Mouse (Mus musculus) Patski (cell line): Measurements from ENCODE around the gene Gata2. TPM values are rescaled to one million over a fixed set of nuclear protein-coding genes. Genes with fewer than 3 reads are reported as not detected.

Source experiments
- ATAC-seq: fragments of 100-300 bp; one replicate; pipeline ENCODE4 v1.8.0; 2021
- CTCF ChIA-PET: fragments of 350-600 bp; sonication (Branson Sonifier 250); formaldehyde crosslinking; loops from one replicate; lab custom pipeline; 2022; ENCODE audit warnings: inconsistent platforms; lab: Charles Lee
- POLR2A ChIA-PET: fragments of 350-600 bp; sonication (Branson Sonifier 250); formaldehyde crosslinking; loops from one replicate; lab custom pipeline; 2022; ENCODE audit warnings: antibody characterized with exemption, inconsistent platforms; lab: Charles Lee
- DNase-seq: peaks from one replicate; pipeline ENCODE4 v3.0.0-alpha.2; 2011; ENCODE audit warnings: low read depth, low spot score
- H3K27me3 ChIP-seq: fragments of 371-371 bp; one replicate; pipeline ENCODE4 v1.5.1; 2021
- CTCF ChIP-seq: fragments of 100-300 bp; IDR thresholded peaks from one replicate; pipeline ENCODE4 v1.5.1; 2021
- in situ Hi-C: fragments of 300-500 bp; cut with MboI; formaldehyde crosslinking; loops from 3 replicates; pipeline ENCODE4 v1.11.1; 2018; ENCODE audit warnings: low pct_unique_long_range_greater_than_20kb, mixed read lengths
- polyA plus RNA-seq: library from polyadenylated mRNA; unstranded; gene quantifications from one replicate; pipeline ENCODE4 v1.2.3, GENCODE M21; 2021

Gene Gata2
- polyA plus RNA-seq, 1 experiment from 2014 or later = 6.2 TPM

- in situ Hi-C loops = loop anchor here (5.0 to 25.0 kb wide), 2 partner anchors 238 to 668 kb away; no protein-coding TSS in a partner anchor
- no peak for ATAC-seq
- H3K27me3 ChIP-seq = no peaks in the 10 kb centered on the region
- ChIA-PET CTCF (interaction anchor here (1.0 to 1.8 kb wide), 5 partner anchors 48 to 306 kb away, joined by 3 to 8 read pairs (median 4); no protein-coding TSS in a partner anchor), POLR2A (interaction anchor here (0.6 to 1.5 kb wide), 3 partner anchors 47 to 127 kb away, joined by 4 to 7 read pairs (median 4); no protein-coding TSS in a partner anchor)
- TF ChIP-seq CTCF = no peak
- DNase-seq = no peak
Observed at GRCm38 (mm10) chr6:88194053-88194977, 624 bp downstream of the Gata2 start.

DNA sequence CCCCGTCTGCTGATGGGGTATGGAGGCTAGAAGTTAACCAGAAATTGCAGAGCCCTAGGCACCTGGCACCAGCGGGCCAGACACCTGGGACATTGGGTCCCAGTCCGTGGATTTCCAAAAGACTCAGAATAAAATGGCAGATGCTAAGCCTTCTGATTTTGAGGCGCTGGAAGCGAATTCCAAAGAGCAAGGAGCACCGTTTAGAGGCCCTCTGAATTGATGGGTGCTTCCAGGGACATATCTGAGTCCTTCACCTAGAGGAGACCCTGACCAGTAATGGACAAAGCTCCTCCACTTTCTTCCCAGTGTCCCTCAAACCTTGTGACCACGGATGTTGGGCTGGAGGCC is 1.3 kb downstream of the Gata2 start:
- TF ChIP-seq CTCF = no peak
- ChIA-PET CTCF (interaction anchor here (1.7 kb wide), 1 partner anchor 47 kb away, joined by 5 read pairs; no protein-coding TSS in a partner anchor), POLR2A (no interaction called here)
- no peak for ATAC-seq
- no peak for DNase-seq
- H3K27me3 ChIP-seq = no peaks in the 10 kb centered on the region
- in situ Hi-C loops = loop anchor here (5.0 to 25.0 kb wide), 2 partner anchors 237 to 667 kb away; no protein-coding TSS in a partner anchor

DNA sequence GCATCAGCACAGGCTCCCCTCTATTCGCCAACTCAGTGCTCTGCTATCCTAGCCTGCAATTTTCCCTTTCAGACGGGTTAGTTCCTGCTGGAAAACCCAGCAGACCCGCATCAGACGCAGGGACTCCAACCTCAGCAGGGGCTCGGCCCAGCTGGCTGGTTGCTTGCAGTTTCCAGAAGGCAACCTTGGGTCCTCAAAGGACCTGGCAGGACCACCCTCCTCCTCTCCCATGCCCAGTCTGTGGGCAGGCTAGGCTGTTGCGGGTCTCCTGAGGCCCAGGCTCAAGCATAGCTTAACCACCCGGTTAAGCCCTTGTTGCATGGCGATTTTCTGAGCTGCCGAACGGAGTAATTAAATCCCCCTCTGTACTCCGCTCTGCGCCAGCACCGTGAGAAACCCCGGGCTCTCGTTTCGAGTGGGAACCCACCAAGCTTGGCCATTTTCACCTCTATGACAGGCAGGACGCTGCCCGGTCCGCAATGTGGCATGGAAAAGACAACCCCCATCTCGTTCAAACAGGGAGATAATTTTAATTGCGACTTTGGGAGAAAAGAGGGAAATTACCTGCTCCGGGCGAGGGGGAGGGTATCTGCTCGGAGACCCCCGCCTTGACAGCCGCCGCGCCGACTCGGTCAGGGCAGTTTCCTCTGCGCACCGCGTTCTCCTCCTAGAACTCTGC is 2.5 kb downstream of the Gata2 start:
- ATAC-seq = no peak
- H3K27me3 ChIP-seq = no peaks in the 10 kb centered on the region
- in situ Hi-C loops = loop anchor here (25.0 kb wide), 1 partner anchor 666 kb away; no protein-coding TSS in a partner anchor
- ChIA-PET CTCF (interaction anchor here (1.7 kb wide), 1 partner anchor 46 kb away, joined by 5 read pairs; no protein-coding TSS in a partner anchor), POLR2A (no interaction called here)
- no peak for TF ChIP-seq CTCF
- no peak for DNase-seq

DNA sequence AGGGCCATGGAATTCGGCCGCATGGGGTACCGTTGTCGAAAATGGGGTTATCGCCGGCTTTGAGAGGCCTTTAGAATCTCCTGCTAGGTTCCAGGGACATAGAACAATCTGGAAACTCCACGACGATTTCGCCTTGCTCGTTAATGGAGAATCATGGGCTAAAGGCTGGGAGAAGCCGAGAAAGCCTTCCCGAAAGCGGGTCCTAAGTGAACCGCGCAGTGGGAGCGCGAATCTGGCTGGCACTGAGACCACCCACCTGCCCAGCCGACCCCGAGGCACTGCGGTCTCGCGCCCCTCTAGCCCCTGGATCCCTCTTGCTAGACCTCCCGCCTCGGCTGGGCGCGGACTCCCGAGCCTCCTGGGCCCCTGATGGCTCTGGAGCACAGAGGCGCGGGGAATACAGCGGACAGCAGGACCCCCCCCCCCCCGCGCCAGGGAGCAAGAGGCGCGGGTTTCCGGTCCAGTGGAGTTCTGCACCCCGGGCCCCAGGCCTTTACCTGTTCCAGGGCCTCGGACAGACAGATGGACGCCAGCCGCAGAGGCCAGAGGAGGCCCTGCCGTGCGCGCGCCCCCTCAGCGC is 3.1 kb downstream of the Gata2 start:
- H3K27me3 ChIP-seq = no peaks in the 10 kb centered on the region
- no peak for TF ChIP-seq CTCF
- CTCF ChIA-PET = no interaction called here
- POLR2A ChIA-PET = no interaction called here
- ATAC-seq (no peak), DNase-seq (no peak)
- in situ Hi-C loops = loop anchor here (25.0 kb wide), 1 partner anchor 665 kb away; no protein-coding TSS in a partner anchor

- no peak for TF ChIP-seq CTCF
- ChIA-PET POLR2A (interaction anchor here (1.1 kb wide), 1 partner anchor 82 kb away, joined by 3 read pairs; no protein-coding TSS in a partner anchor), CTCF (interaction anchor here (1.1 kb wide), 1 partner anchor 74 kb away, joined by 3 read pairs; no protein-coding TSS in a partner anchor)
- DNase-seq (no peak), ATAC-seq (no peak)
- H3K27me3 ChIP-seq = no peaks in the 10 kb centered on the region
- in situ Hi-C loops = loop anchor here (25.0 kb wide), 1 partner anchor 665 kb away; no protein-coding TSS in a partner anchor
Observed at GRCm38 (mm10) chr6:88197313-88198069, 3.8 kb downstream of the Gata2 start.

GRCm38 (mm10) chr6:88198070-88198940 is 4.6 kb downstream of the Gata2 start:
- DNase-seq (peak; percentile 12), ATAC-seq (peak; percentile 72)
- in situ Hi-C loops = loop anchor here (25.0 kb wide), 1 partner anchor 664 kb away; no protein-coding TSS in a partner anchor

DNA sequence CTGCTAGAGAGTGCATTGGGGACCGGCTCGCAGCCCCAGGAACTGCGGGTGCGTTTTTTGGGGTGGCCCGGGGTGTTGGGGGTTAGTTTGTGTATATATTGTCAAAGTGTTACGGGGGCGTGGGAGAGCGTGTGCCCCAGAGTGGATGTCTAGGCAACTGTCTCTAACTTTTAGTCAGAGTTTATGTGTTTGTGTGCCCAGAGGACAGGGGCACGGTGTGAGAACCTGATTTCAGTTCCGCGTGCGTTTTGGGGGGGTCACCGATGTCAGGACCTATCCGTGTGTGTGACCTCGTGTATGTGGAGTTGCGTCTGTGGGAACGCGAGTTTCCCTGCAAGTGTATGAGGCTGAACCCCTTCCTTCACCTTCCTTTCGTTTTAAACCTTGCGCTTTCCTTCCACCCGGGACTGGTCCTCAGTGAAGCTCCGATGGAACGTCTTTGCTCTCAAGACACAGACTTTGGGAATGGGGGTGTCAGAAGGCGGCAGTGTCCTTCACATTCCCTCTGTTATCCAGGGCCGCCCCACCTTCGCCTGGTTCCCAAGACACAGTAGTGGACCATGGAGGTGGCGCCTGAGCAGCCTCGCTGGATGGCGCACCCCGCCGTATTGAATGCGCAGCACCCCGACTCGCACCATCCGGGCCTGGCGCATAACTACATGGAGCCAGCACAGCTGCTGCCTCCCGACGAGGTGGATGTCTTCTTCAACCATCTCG is 5.5 kb downstream of the Gata2 start:
- DNase-seq = no peak
- POLR2A ChIA-PET = interaction anchor here (1.1 kb wide), 1 partner anchor 80 kb away, joined by 3 read pairs; no protein-coding TSS in a partner anchor

More at GRCm38 (mm10) chr6:88198070-88198940, 4.6 kb downstream of the Gata2 start:
- POLR2A ChIA-PET = interaction anchor here (1.1 kb wide), 1 partner anchor 81 kb away, joined by 3 read pairs; no protein-coding TSS in a partner anchor
- H3K27me3 ChIP-seq = no peaks in the 10 kb centered on the region
- TF ChIP-seq CTCF = no peak
- CTCF ChIA-PET = interaction anchor here (1.1 kb wide), 1 partner anchor 75 kb away, joined by 3 read pairs; no protein-coding TSS in a partner anchor

More for the DNA sequence above, 5.5 kb downstream of the Gata2 start:
- CTCF ChIA-PET = no interaction called here
- no peak for TF ChIP-seq CTCF
- no peak for ATAC-seq
- in situ Hi-C loops = loop anchor here (25.0 kb wide), 1 partner anchor 663 kb away; no protein-coding TSS in a partner anchor
- H3K27me3 ChIP-seq = no peaks in the 10 kb centered on the region
